Mouse (Mus musculus): ENCODE measurements around the gene Rapgef4.

Rapgef4 gene

DNA sequence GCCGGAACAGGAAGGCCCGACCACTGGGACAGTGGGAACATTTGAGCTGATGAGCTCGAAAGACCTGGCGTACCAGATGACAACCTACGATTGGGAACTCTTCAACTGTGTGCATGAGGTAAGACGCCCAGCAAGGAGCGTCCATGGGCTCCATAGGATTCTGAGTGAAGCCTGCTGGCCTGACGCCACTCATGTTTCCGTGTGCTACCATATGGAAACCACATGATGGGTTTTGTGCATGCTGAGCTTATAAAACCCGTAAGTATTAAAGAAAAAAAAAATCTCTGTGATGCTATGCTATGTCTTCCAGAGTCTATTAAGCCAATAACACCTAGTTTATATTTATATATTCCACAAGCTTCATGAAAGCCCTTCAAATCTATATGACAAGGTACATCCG, 253.0 kb downstream of the Rapgef4 start:
- DNase-seq (ENCODE audit: extremely low spot score), result no peak

GRCm38 (mm10) chr2:72234943-72235342, 253.9 kb downstream of the Rapgef4 start:
- peak; percentile 71 for DNase-seq (ENCODE audit: extremely low spot score)

GRCm38 (mm10) chr2:72235361-72235901, 254.4 kb downstream of the Rapgef4 start:
- DNase-seq (ENCODE audit: extremely low spot score), result no peak

DNA sequence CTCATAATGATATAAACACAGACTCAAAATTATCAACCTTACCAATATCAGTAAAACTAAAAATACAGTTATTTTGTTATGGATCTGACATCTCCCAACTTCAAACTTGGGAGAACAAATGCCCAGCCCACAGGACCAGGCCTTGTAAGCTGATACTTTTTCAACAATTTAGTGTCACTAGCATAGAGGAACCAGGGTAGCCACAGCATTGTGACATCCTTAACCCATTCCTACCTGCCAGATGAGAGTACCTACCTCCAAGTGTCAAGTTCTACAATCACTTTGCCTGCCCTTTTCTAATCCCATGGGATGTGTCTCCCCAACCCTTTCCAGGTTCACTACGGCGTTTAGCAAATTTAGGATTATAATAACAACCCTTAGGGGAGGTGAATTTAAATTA, 257.4 kb downstream of the Rapgef4 start:
- no peak for DNase-seq (ENCODE audit: extremely low spot score)

GRCm38 (mm10) chr2:72238925-72239324, 257.9 kb downstream of the Rapgef4 start:
- DNase-seq (ENCODE audit: extremely low spot score), result no peak

DNA sequence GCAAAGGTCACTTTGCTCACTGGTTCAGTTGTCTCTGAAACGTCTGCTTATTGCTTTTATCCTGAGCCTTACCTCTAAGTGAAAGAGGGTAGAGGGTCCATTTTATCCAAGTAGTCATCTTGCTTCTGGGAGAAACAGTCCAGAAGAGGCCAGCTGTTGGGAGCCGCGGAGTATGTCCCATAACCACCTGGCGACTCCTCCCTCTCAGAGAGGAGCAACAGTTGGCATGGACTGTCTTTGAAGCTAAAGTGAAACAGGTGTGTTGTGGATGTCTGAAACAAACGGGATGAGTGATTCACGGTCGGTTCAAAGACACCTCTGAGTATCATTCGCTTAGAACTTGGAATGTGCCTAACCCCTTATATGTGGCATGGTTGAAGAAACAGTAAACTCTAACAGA, 258.4 kb downstream of the Rapgef4 start:
- DNase-seq (ENCODE audit: extremely low spot score), result no peak

DNA sequence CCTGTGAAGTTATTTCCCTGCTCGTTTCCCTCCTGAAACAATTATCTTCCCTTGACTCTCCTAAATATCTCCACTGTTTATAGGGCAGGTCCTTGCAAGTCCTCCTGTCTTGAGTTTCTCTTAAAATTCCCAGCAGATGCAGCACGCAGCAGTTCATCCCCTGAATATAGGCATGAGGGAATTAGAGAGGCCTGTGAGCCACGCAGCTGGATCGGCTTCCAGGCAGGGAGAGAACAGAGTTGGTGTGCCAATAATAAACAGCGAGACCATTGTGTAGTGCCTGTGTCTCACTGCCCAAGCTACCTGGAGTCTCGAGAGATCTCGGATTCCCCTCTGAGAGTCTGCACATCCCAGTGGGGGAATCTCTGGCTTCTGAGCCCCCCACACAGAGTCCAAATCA, 259.0 kb downstream of the Rapgef4 start:
- DNase-seq (ENCODE audit: extremely low spot score), result no peak

DNA sequence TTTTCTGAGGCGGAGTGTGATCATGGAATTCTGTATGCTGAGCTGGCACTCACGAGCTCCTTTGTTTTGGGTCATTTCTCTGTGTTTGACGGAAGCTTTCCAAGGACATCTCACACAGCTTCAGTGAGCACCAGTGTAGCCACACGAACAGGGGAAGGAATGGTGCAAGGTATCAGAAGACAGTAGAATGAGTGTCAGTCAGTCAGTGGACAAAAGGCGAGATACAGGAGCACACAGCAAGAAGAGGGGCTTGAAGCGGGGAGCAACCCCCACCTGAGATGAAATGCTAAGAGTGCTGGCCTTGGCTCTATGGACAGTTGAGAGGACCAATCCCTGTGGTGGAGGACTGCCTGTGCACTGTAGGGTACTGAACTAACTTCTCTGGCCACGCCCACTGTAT, 259.7 kb downstream of the Rapgef4 start:
- no peak for DNase-seq (ENCODE audit: extremely low spot score)

DNA sequence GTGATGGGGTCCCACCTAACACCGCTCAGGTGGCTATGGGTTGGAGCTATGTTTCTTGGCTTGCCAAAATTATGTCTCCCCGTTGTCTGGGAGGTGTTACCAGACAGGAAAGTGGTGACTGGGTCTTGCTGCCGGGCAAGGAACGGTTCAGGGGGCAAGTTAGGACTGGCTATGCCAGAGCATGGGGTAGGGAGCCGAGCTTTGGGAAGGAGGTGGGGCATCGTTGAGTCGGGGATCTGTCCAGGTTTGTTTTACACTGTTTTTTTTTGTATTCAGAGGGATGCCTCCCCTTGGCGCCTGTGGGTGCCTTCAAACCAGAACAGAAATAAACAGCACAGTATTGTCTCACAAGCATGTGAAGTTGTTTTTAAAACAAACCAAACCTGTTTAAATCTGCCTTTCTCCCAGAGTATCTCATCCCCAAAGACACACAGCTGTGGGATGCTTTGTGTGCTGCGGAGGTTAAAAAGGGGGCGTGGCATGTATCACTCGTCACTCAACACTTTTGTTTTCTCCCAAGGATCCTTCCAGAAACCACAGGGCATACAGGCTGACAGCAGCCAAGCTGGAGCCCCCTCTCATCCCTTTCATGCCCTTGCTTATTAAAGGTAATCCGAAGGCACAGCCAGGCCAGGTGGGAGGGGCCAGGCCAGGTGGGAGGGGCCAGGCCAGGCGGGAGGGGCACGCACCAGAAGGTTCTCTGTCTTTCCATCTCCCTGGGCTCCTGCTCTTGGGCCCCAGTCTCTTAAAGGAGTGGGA, 260.9 kb downstream of the Rapgef4 start:
- peak; percentile 21 for DNase-seq (ENCODE audit: extremely low spot score)

- no peak for DNase-seq (ENCODE audit: extremely low spot score)
Measured at GRCm38 (mm10) chr2:72242910-72243675, 262.1 kb downstream of the Rapgef4 start.

DNA sequence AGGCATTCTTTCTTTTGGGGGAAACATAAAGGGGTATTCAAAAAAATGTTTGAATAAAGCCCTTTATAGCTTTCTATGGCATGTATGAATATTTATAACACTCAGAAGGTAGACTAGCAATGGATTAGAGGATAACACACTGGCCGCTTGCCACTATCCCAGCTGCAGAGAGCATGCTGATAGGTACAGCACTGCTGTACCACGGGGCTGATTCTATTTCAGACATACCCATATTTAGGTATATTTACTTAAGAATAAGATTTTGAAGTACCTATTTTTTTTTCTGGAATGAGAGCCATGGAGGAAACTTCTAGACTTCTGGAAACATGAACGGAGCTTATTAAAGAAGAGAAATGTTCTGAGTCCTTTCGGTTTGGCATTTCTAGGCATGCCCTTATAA, 264.6 kb downstream of the Rapgef4 start:
- DNase-seq (ENCODE audit: extremely low spot score), result no peak

GRCm38 (mm10) chr2:72246376-72246775, 265.3 kb downstream of the Rapgef4 start:
- DNase-seq (ENCODE audit: extremely low spot score), result no peak

GRCm38 (mm10) chr2:72247819-72248218, 266.8 kb downstream of the Rapgef4 start:
- DNase-seq (ENCODE audit: extremely low spot score), result no peak

DNA sequence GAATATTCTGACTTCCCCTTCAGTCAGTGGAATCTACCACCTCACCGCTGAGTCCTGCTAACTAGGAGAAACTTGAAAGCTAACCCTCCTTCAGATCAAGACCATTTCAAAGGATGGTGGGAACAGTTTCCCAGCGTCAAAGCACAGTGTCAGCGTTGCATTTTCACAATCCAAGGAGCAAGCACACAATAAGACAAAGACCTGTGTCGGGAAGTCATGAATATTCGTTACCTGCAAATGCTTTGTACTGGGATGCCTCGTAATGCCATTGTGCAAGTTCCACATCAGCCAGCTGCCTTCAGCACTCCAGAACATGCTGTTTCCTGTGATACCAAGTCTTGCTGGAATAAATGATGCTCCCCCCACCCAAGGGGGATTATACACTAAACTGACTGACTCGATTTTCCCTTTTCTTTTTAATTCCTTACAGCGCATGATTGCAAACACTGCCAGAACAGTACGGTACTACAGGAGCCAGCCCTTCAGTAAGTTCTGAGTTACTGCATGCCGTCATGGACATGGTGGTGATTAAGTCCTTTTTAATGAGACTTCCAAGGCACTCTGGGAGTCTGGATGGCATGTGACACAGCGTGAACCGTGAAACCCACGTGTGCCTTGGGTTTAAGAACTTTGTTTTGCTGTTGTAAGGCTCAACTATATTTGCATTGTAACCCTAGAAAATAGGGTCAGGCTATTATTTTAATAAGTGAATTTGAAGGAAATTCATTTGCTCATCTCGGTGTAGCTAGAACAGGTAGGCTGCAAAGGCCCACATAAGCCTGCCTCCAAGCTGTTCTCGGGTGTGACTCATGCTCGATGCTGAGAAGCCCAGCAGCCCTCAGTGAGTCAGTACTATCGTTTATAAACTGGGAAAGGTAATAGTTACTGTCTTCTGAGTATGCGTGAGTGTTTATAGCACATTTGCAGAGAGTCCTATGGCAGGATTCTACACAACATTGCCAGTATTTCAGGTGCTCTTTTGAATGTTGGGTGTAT, 271.8 kb downstream of the Rapgef4 start:
- no peak for DNase-seq (ENCODE audit: extremely low spot score)

GRCm38 (mm10) chr2:72253882-72254281, 272.8 kb downstream of the Rapgef4 start:
- no peak for DNase-seq (ENCODE audit: extremely low spot score)

DNA sequence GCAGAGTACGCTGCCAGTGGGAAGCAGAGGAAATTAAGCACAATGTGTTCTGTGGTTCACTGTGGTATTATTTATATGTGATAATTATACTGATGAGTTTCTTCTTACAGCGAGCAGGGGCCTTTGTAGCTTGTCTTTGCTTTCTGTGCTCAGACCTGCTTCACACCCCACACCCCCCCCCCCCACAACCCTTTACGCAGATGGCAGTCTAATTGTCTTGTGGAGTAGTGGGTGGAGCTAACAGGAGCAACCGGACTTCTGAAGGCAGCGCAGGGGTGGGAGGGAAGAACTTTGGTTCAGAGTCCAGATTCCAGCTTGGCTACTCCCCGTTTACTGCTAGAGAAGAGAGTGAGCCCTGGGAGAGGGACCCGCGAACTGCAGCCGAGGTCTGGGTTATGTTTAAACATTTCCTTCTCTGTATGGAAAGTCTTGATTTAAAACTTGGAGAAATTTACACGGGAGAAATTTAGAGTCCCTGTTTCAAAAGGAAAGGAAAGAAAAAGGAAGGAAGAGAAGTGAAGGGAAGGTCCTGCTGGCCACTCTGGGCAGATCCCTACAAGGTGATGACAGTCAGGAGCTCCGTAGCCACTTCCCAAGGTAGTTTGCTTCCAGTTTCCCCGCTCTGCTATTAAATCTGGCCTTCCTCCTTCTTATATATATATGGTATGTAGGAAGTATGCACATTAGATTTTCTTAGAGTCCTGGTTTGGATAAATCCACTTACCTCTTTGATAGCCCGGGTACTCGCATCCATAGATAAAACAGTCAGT, 274.0 kb downstream of the Rapgef4 start:
- peak; percentile 37 for DNase-seq (ENCODE audit: extremely low spot score)

- no peak for DNase-seq (ENCODE audit: extremely low spot score)
Measured at GRCm38 (mm10) chr2:72260704-72261103, 279.7 kb downstream of the Rapgef4 start.

GRCm38 (mm10) chr2:72262814-72263480, 281.9 kb downstream of the Rapgef4 start:
- DNase-seq (ENCODE audit: extremely low spot score), result no peak

- DNase-seq (ENCODE audit: extremely low spot score), result no peak
Measured at GRCm38 (mm10) chr2:72267390-72267789, 286.4 kb downstream of the Rapgef4 start.

- no peak for DNase-seq (ENCODE audit: extremely low spot score)
Measured at GRCm38 (mm10) chr2:72269651-72270341, 288.8 kb downstream of the Rapgef4 start.

All from embryo, embryonic 9.5 days (tissue).